Mouse (Mus musculus): ENCODE measurements around the gene Slc25a33.
"Not testable (repeated sequence)": the region's sequence is repeated elsewhere in the genome, so short reads cannot be mapped to it uniquely, and the experiment has no call there.

The Slc25a33 gene

GRCm38 (mm10) chr4:149752836-149753235, 21.2 kb downstream of the Slc25a33 start:
- no peak for DNase-seq

GRCm38 (mm10) chr4:149752124-149752799, 21.8 kb downstream of the Slc25a33 start:
- peak; percentile 68 for DNase-seq

GRCm38 (mm10) chr4:149750671-149751070, 23.4 kb downstream of the Slc25a33 start:
- no peak for DNase-seq

GRCm38 (mm10) chr4:149749663-149750015, 24.4 kb downstream of the Slc25a33 start:
- not testable (repeated sequence) for DNase-seq

GRCm38 (mm10) chr4:149749003-149749662, 24.9 kb downstream of the Slc25a33 start:
- no peak for DNase-seq

GRCm38 (mm10) chr4:149744119-149744518, 30.0 kb downstream of the Slc25a33 start:
- no peak for DNase-seq

GRCm38 (mm10) chr4:149742011-149742530, 32.0 kb downstream of the Slc25a33 start:
- DNase-seq: no peak

- DNase-seq: no peak
These were observed 33.8 kb downstream of the Slc25a33 start for GRCm38 (mm10) chr4:149740301-149740700.

- no peak for DNase-seq
These were observed 34.6 kb downstream of the Slc25a33 start for GRCm38 (mm10) chr4:149739478-149739877.

GRCm38 (mm10) chr4:149737383-149738324, 36.4 kb downstream of the Slc25a33 start, which contains the start of gene Tmem201:
Gene Tmem201, minus strand, starts transcription at chr4:149738044.
- DNase-seq: peak; percentile 98

- DNase-seq: peak; percentile 64
These were observed 37.5 kb downstream of the Slc25a33 start for GRCm38 (mm10) chr4:149736581-149736980.

GRCm38 (mm10) chr4:149735624-149736250, 38.3 kb downstream of the Slc25a33 start:
- DNase-seq: no peak

GRCm38 (mm10) chr4:149734730-149735475, 39.2 kb downstream of the Slc25a33 start:
- no peak for DNase-seq

GRCm38 (mm10) chr4:149734246-149734645, 39.8 kb downstream of the Slc25a33 start:
- DNase-seq: no peak

- DNase-seq: no peak
These were observed 40.3 kb downstream of the Slc25a33 start for GRCm38 (mm10) chr4:149733748-149734147.

- no peak for DNase-seq
These were observed 41.3 kb downstream of the Slc25a33 start for GRCm38 (mm10) chr4:149732800-149733199.

- no peak for DNase-seq
These were observed 41.8 kb downstream of the Slc25a33 start for GRCm38 (mm10) chr4:149732313-149732712.

GRCm38 (mm10) chr4:149730827-149731226, 43.2 kb downstream of the Slc25a33 start:
- DNase-seq: no peak

GRCm38 (mm10) chr4:149728810-149729209, 45.3 kb downstream of the Slc25a33 start:
- DNase-seq: no peak

GRCm38 (mm10) chr4:149727636-149728035, 46.4 kb downstream of the Slc25a33 start:
- no peak for DNase-seq

GRCm38 (mm10) chr4:149725661-149726350, 48.3 kb downstream of the Slc25a33 start:
- peak; percentile 83 for DNase-seq

All from right cerebral cortex, postnatal 4 days (tissue).